Mouse (Mus musculus): ENCODE measurements around the gene Tmem198b. TPM values are rescaled to one million over a fixed set of nuclear protein-coding genes. Genes with fewer than 3 reads are reported as not detected.

Tmem198b gene
- polyA plus RNA-seq (2015; fragmentation: Nextera tagmentation; extraction: Ambion mirVana): 2.3 and 2.5 TPM in 2 replicates

GRCm38 (mm10) chr10:128804271-128805091, at the start of gene Tmem198b:
Tmem198b (minus strand) TSS chr10:128804370.
- WGBS (ENCODE audit: insufficient replicate concordance): under 1% methylated on average over 27 of the region's 28 CpGs
- peaks cover 31% of the 10 kb centered on the region for H3K4me1 ChIP-seq (ENCODE audit: insufficient read depth)
- peak within 1 kb of the TSS; percentile 95 for H3K4me3 ChIP-seq (ENCODE audit: low read depth, low read length)
- H3K9ac ChIP-seq (replicated peaks): peak within 1 kb of the TSS; percentile 91
- peak within 1 kb of the TSS; percentile 98 for H3K27ac ChIP-seq (ENCODE audit: low read depth)
- peak; percentile 47 for ATAC-seq
- peaks cover 8% of the 10 kb centered on the region for H3K36me3 ChIP-seq (replicated peaks; ENCODE audit: insufficient read depth, low read length)
- H3K4me2 ChIP-seq (ENCODE audit: low read depth, low read length): peak within 1 kb of the TSS; percentile 100
- no peaks in the 10 kb centered on the region for H3K9me3 ChIP-seq (ENCODE audit: low read length)
- no peaks in the 10 kb centered on the region for H3K27me3 ChIP-seq (ENCODE audit: insufficient read depth, low read length)
- no peak for TF ChIP-seq CTCF (IDR thresholded peaks at IDR 0.05; ENCODE audit: low read depth)
- no peak for TF ChIP-seq EP300 (IDR thresholded peaks at IDR 0.05; ENCODE audit: low read depth)
- DNase-seq: peak; percentile 67

GRCm38 (mm10) chr10:128850339-128850738, 46.2 kb upstream of the Tmem198b start:
- 68% methylated on average over 3 of the region's 3 CpGs for WGBS (ENCODE audit: insufficient replicate concordance)
- H3K27ac ChIP-seq (ENCODE audit: low read depth): no peak overlapping the region
- no peaks in the 10 kb centered on the region for H3K27me3 ChIP-seq (ENCODE audit: insufficient read depth, low read length)
- DNase-seq (no peak), ATAC-seq (no peak)
- TF ChIP-seq EP300 (IDR thresholded peaks at IDR 0.05; ENCODE audit: low read depth) (no peak), CTCF (IDR thresholded peaks at IDR 0.05; ENCODE audit: low read depth) (no peak)
- H3K36me3 ChIP-seq (replicated peaks; ENCODE audit: insufficient read depth, low read length): peaks cover 45% of the 10 kb centered on the region
- H3K4me3 ChIP-seq (ENCODE audit: low read depth, low read length): no peak overlapping the region
- H3K9me3 ChIP-seq (ENCODE audit: low read length): no peaks in the 10 kb centered on the region
- H3K9ac ChIP-seq (replicated peaks): no peak overlapping the region
- H3K4me1 ChIP-seq (ENCODE audit: insufficient read depth): no peaks in the 10 kb centered on the region
- no peak overlapping the region for H3K4me2 ChIP-seq (ENCODE audit: low read depth, low read length)

DNA sequence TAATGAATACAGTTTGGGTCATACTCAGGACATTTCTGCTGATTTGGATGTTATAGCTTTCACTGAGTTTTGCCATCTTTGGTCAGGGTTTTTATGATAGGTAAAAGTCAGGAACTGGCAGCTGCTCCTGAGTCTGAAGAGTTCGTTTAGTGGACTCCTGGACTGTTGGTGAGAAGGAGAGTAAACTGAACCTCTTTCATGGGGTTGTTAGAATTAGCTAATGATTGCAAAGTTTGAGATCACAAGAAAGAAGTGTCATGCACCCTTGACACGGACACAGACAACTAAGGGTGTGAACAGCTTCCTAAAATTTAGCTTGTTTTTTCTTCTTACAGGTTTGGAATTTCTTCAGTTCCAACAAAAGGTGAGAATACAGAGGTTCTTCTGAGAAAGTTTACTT, 44.3 kb upstream of the Tmem198b start:
- Histone ChIP-seq H3K4me1 (ENCODE audit: insufficient read depth) (no peaks in the 10 kb centered on the region), H3K9me3 (ENCODE audit: low read length) (no peaks in the 10 kb centered on the region), H3K4me3 (ENCODE audit: low read depth, low read length) (no peak overlapping the region), H3K9ac (replicated peaks) (no peak overlapping the region), H3K27ac (ENCODE audit: low read depth) (no peak overlapping the region; the same call in 1 of the 2 replicates), H3K36me3 (replicated peaks; ENCODE audit: insufficient read depth, low read length) (peaks cover 48% of the 10 kb centered on the region), H3K4me2 (ENCODE audit: low read depth, low read length) (no peak overlapping the region), H3K27me3 (ENCODE audit: insufficient read depth, low read length) (no peaks in the 10 kb centered on the region)
- 52% methylated on average over 2 of the region's 2 CpGs for WGBS (ENCODE audit: insufficient replicate concordance)
- peak; percentile 36; the same call in 1 of the 2 replicates for ATAC-seq
- TF ChIP-seq EP300 (IDR thresholded peaks at IDR 0.05; ENCODE audit: low read depth) (no peak), CTCF (IDR thresholded peaks at IDR 0.05; ENCODE audit: low read depth) (no peak)
- no peak for DNase-seq

- Histone ChIP-seq H3K4me3 (ENCODE audit: low read depth, low read length) (no peak overlapping the region), H3K27me3 (ENCODE audit: insufficient read depth, low read length) (no peaks in the 10 kb centered on the region), H3K27ac (ENCODE audit: low read depth) (no peak overlapping the region), H3K9me3 (ENCODE audit: low read length) (no peaks in the 10 kb centered on the region), H3K4me2 (ENCODE audit: low read depth, low read length) (no peak overlapping the region), H3K4me1 (ENCODE audit: insufficient read depth) (no peaks in the 10 kb centered on the region), H3K36me3 (replicated peaks; ENCODE audit: insufficient read depth, low read length) (peaks cover 55% of the 10 kb centered on the region), H3K9ac (replicated peaks) (no peak overlapping the region)
- DNase-seq (no peak), ATAC-seq (no peak)
- WGBS (ENCODE audit: insufficient replicate concordance): 77% methylated on average over 4 of the region's 4 CpGs
- no peak for TF ChIP-seq CTCF (IDR thresholded peaks at IDR 0.05; ENCODE audit: low read depth)
These were observed 42.5 kb upstream of the Tmem198b start for GRCm38 (mm10) chr10:128846664-128847063.

DNA sequence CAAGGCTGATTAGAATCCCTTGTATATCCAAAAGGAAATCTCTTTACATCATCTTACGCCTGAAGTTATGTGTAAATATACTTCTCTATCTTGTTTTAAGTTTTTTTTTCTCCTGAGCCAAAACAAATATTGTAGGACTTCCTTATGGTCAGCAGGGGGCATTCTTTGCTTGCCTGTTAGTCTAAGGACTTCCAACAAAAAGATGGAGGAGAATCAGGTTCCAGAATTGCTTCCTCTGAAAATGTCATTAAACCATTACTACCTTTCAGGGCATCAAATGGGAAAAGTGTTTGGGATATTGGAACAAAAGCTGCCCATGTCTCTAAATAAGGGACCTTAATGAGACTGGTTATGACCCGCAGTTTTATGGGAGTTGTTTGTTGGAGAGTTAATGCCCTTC, 41.3 kb upstream of the Tmem198b start:
- TF ChIP-seq CTCF (IDR thresholded peaks at IDR 0.05; ENCODE audit: low read depth): peak; percentile 69
- TF ChIP-seq EP300 (IDR thresholded peaks at IDR 0.05; ENCODE audit: low read depth): no peak
- Histone ChIP-seq H3K4me3 (ENCODE audit: low read depth, low read length) (no peak overlapping the region), H3K36me3 (replicated peaks; ENCODE audit: insufficient read depth, low read length) (peaks cover 56% of the 10 kb centered on the region), H3K27ac (ENCODE audit: low read depth) (no peak overlapping the region), H3K4me2 (ENCODE audit: low read depth, low read length) (no peak overlapping the region), H3K4me1 (ENCODE audit: insufficient read depth) (no peaks in the 10 kb centered on the region), H3K27me3 (ENCODE audit: insufficient read depth, low read length) (no peaks in the 10 kb centered on the region), H3K9ac (replicated peaks) (no peak overlapping the region), H3K9me3 (ENCODE audit: low read length) (no peaks in the 10 kb centered on the region)
- 84% methylated on average over 2 of the region's 2 CpGs for WGBS (ENCODE audit: insufficient replicate concordance)
- DNase-seq: no peak
- ATAC-seq: no peak

- no peaks in the 10 kb centered on the region for H3K9me3 ChIP-seq (ENCODE audit: low read length)
- no peaks in the 10 kb centered on the region for H3K27me3 ChIP-seq (ENCODE audit: insufficient read depth, low read length)
- DNase-seq (no peak), ATAC-seq (no peak)
- TF ChIP-seq CTCF (IDR thresholded peaks at IDR 0.05; ENCODE audit: low read depth): no peak
- TF ChIP-seq EP300 (IDR thresholded peaks at IDR 0.05; ENCODE audit: low read depth): no peak
- H3K36me3 ChIP-seq (replicated peaks; ENCODE audit: insufficient read depth, low read length): peaks cover 58% of the 10 kb centered on the region
- no peaks in the 10 kb centered on the region for H3K4me1 ChIP-seq (ENCODE audit: insufficient read depth)
- WGBS (ENCODE audit: insufficient replicate concordance): 93% methylated on average over 5 of the region's 5 CpGs
- no peak overlapping the region for H3K4me2 ChIP-seq (ENCODE audit: low read depth, low read length)
- no peak overlapping the region for H3K27ac ChIP-seq (ENCODE audit: low read depth)
- H3K4me3 ChIP-seq (ENCODE audit: low read depth, low read length): no peak overlapping the region
- H3K9ac ChIP-seq (replicated peaks): no peak overlapping the region
These were observed 39.1 kb upstream of the Tmem198b start for GRCm38 (mm10) chr10:128843260-128843659.

All from liver, postnatal 0 days (tissue).